Mouse (Mus musculus) embryonic fibroblast, embryonic 13.5 days (primary cell): ENCODE measurements around the gene Cnpy2.

ENCODE experiments used
- CTCF ChIP-seq: IDR thresholded peaks from 2 replicates; pipeline ENCODE4 v1.5.1; 2011; ENCODE audit warnings: mild to moderate bottlenecking, control low read depth, low read length, moderate library complexity, borderline replicate concordance; ENCODE audit not compliant: insufficient read depth
- POLR2A ChIP-seq: IDR thresholded peaks from 2 replicates; pipeline ENCODE4 v1.6.1; 2011; ENCODE audit warnings: low read depth, mild to moderate bottlenecking, control low read depth, low read length, moderate library complexity

- no peak for TF ChIP-seq CTCF
- no peak for TF ChIP-seq POLR2A
Observed at GRCm38 (mm10) chr10:128361836-128362235, 39.6 kb downstream of the Cnpy2 start.
